Mouse (Mus musculus) embryonic facial prominence, embryonic 11.5 days (tissue): Measurements from ENCODE around the gene Ccdc134. TPM values are rescaled to one million over a fixed set of nuclear protein-coding genes. Genes with fewer than 3 reads are reported as not detected.

Experiments used
- ATAC-seq: fragments of 200-750 bp; cut with Nextera tagmentation; replicated peaks from 2 replicates; pipeline ENCODE4 v1.8.0; 2017; ENCODE audit warnings: low read depth; ENCODE audit not compliant: insufficient number of reproducible peaks, low FRiP score, low TSS enrichment
- DNase-seq: peaks from one replicate; pipeline ENCODE4 v3.0.0-alpha.2; 2015; ENCODE audit warnings: low spot score
- H3K27ac ChIP-seq: fragments of 300-500 bp; sonication (generic); replicated peaks from 2 replicates; pipeline ENCODE4 v1.5.1; 2014; ENCODE audit warnings: mild to moderate bottlenecking, low read depth, low read length, control low read depth
- H3K27me3 ChIP-seq: fragments of 300-500 bp; sonication (generic); 2 replicates; pipeline ENCODE4 v1.6.1; 2014; ENCODE audit warnings: mild to moderate bottlenecking, low read length, moderate library complexity, mixed read lengths; ENCODE audit not compliant: control insufficient read depth, insufficient read depth
- H3K36me3 ChIP-seq: fragments of 300-500 bp; sonication (generic); replicated peaks from 2 replicates; pipeline ENCODE4 v1.6.1; 2014; ENCODE audit warnings: low read depth, mild to moderate bottlenecking, low read length, moderate library complexity, mixed read lengths; ENCODE audit not compliant: control insufficient read depth, insufficient read depth
- H3K4me1 ChIP-seq: fragments of 300-500 bp; sonication (generic); 2 replicates; pipeline ENCODE4 v1.6.1; 2014; ENCODE audit warnings: low read length, mixed read lengths; ENCODE audit not compliant: control insufficient read depth, insufficient read depth
- H3K4me2 ChIP-seq: fragments of 300-500 bp; sonication (generic); 2 replicates; pipeline ENCODE4 v1.6.1; 2014; ENCODE audit warnings: low read depth, mild to moderate bottlenecking, control low read depth, low read length, moderate library complexity
- H3K4me3 ChIP-seq: fragments of 300-500 bp; sonication (generic); 2 replicates; pipeline ENCODE4 v1.5.1; 2014; ENCODE audit warnings: low read depth, low read length, control low read depth
- H3K9ac ChIP-seq: fragments of 300-500 bp; sonication (generic); replicated peaks from 2 replicates; pipeline ENCODE4 v1.6.1; 2014; ENCODE audit warnings: mild to moderate bottlenecking, control low read depth, low read length
- H3K9me3 ChIP-seq: fragments of 300-500 bp; sonication (generic); replicated peaks from 2 replicates; pipeline ENCODE4 v1.6.1; 2016; ENCODE audit warnings: mild to moderate bottlenecking, low read length, inconsistent platforms, mixed read lengths; ENCODE audit not compliant: control insufficient read depth
- WGBS: fragments of 180-500 bp; shearing (Covaris S2); extraction: QIAGEN DNeasy Blood & Tissue Kit; methylation state at CpG from one replicate; pipeline ENCODE4 v1.1.7; 2014; 5-methylcytosine and 5-hydroxymethylcytosine counted together
- polyA plus RNA-seq: library from polyadenylated mRNA; unstranded; fragments of >200 nt; fragmentation: Nextera tagmentation; extraction: Ambion mirVana; gene quantifications from 2 replicates; pipeline ENCODE4 v1.2.1, GENCODE M21; 2014

Ccdc134 gene
- polyA plus RNA-seq, 1 experiment from 2014 or later = 19.9 TPM

DNA sequence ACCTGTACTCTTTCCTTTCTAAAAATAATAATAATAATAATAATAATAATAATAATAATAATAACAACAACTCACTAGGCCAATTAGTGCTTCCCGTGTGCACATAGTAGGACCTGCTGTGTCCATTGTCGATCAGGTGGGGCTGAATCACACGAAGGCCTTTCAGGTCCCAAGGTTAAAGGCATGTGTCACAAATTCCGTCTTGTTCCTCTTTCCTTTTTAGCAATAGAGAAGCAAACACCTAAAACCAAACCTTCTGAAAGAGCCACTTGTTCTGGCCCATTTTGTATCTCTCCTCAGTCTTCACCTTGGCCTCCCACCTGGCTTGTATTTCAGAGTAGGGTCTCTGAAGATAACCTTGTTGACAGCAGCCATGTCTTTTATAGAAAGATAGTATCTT, 23.5 kb downstream of the Ccdc134 start:
- ATAC-seq = no peak
- Histone ChIP-seq H3K4me1 (no peaks in the 10 kb centered on the region; the same call in 1 of the 2 replicates), H3K27ac (no peak overlapping the region), H3K4me3 (no peak overlapping the region), H3K36me3 (no peaks in the 10 kb centered on the region), H3K27me3 (no peaks in the 10 kb centered on the region), H3K9me3 (no peaks in the 10 kb centered on the region), H3K4me2 (no peak overlapping the region), H3K9ac (no peak overlapping the region)
- no peak for DNase-seq
- WGBS = 86% methylated on average over 4 of the region's 4 CpGs

DNA sequence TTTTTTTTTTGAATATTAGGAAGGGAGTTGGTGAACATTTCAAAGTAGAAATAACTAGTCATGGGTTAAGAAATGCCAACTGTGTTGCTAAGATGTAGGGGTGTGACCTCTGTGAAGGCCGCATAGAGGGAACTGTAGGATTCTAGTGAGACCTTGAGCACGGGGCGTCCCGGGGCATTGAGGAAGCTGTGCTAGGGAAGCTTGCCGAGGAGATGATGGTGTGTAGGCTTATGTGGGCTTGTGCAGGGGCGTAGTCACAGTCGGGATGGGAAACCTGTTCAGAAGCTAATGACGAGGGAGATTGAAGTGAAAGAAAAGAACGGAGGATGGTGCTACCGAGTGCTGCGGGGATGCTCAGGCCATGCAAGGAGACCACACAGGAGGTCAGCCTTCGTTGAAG, 24.3 kb downstream of the Ccdc134 start:
- Histone ChIP-seq H3K4me3 (no peak overlapping the region), H3K36me3 (no peaks in the 10 kb centered on the region), H3K4me2 (no peak overlapping the region), H3K9me3 (no peaks in the 10 kb centered on the region), H3K4me1 (no peaks in the 10 kb centered on the region; the same call in 1 of the 2 replicates), H3K27me3 (no peaks in the 10 kb centered on the region), H3K9ac (no peak overlapping the region), H3K27ac (no peak overlapping the region)
- ATAC-seq (no peak), DNase-seq (no peak)
- 84% methylated on average over 12 of the region's 12 CpGs for WGBS

GRCm38 (mm10) chr15:82152435-82152834, 24.7 kb downstream of the Ccdc134 start:
- no peaks in the 10 kb centered on the region for H3K27me3 ChIP-seq
- no peak overlapping the region for H3K4me3 ChIP-seq
- DNase-seq (no peak), ATAC-seq (no peak)
- H3K9ac ChIP-seq = no peak overlapping the region
- 86% methylated on average over 7 of the region's 7 CpGs for WGBS
- no peak overlapping the region for H3K4me2 ChIP-seq
- no peaks in the 10 kb centered on the region; the same call in 1 of the 2 replicates for H3K4me1 ChIP-seq
- no peak overlapping the region for H3K27ac ChIP-seq
- H3K9me3 ChIP-seq = no peaks in the 10 kb centered on the region
- no peaks in the 10 kb centered on the region for H3K36me3 ChIP-seq

DNA sequence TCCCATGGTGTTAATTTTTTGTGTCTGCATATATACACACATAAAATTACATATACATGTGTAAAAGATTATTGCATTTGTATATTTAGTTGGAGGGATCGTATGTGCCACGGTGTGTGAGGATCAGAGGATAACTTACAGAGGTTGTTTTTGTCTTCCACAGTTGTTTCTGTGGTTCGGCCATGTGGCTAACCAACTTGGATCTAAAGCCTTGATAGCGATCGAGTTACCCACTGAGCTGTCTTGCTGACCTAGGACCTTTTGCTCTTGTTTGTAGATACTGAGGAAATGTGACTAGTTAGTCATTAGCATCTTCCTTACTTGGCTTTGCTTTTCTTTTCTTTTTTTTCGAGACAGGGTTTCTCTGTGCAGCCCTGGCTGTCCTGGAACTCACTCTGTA, 28.6 kb downstream of the Ccdc134 start:
- no peak overlapping the region for H3K27ac ChIP-seq
- H3K36me3 ChIP-seq = no peaks in the 10 kb centered on the region
- DNase-seq (no peak), ATAC-seq (no peak)
- no peaks in the 10 kb centered on the region for H3K9me3 ChIP-seq
- H3K4me1 ChIP-seq = no peaks in the 10 kb centered on the region; the same call in 1 of the 2 replicates
- H3K9ac ChIP-seq = no peak overlapping the region
- no peak overlapping the region for H3K4me3 ChIP-seq
- 89% methylated on average over 6 of the region's 6 CpGs for WGBS
- H3K4me2 ChIP-seq = no peak overlapping the region
- H3K27me3 ChIP-seq = no peaks in the 10 kb centered on the region

- Histone ChIP-seq H3K27ac (no peak overlapping the region), H3K4me1 (no peaks in the 10 kb centered on the region; the same call in 1 of the 2 replicates), H3K4me3 (no peak overlapping the region), H3K4me2 (no peak overlapping the region), H3K36me3 (no peaks in the 10 kb centered on the region), H3K9ac (no peak overlapping the region), H3K27me3 (no peaks in the 10 kb centered on the region), H3K9me3 (no peaks in the 10 kb centered on the region)
- 79% methylated on average over 10 of the region's 10 CpGs for WGBS
- ATAC-seq (no peak), DNase-seq (no peak)
Measured at GRCm38 (mm10) chr15:82156902-82157301, 29.2 kb downstream of the Ccdc134 start.

GRCm38 (mm10) chr15:82158243-82159035, 30.7 kb downstream of the Ccdc134 start:
- Histone ChIP-seq H3K4me1 (no peaks in the 10 kb centered on the region; the same call in 1 of the 2 replicates), H3K4me2 (no peak overlapping the region), H3K4me3 (no peak overlapping the region), H3K9me3 (no peaks in the 10 kb centered on the region), H3K36me3 (no peaks in the 10 kb centered on the region), H3K27me3 (no peaks in the 10 kb centered on the region), H3K27ac (no peak overlapping the region), H3K9ac (no peak overlapping the region)
- DNase-seq (no peak), ATAC-seq (no peak)
- 48% methylated on average over 17 of the region's 17 CpGs for WGBS

DNA sequence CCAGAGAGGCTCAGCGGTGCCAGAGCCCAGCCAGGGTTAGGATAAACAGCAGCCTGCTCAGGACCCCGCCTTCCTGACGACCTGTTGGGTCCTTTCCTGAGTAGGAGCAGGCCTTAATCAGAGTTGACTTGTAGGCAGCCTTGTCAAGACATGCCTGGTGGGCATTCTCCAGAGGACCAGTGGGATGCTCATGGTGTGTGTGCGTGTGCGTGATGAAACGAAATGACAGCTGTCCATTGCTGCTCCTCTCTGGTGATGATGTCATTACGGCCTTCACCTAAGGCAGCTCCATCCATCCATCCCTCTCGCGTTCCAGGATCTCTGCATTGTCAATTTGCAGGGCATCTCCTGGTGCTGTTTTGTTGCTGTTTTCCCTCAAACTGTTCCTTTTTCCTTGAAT, 31.7 kb downstream of the Ccdc134 start:
- no peaks in the 10 kb centered on the region for H3K27me3 ChIP-seq
- H3K9me3 ChIP-seq = no peaks in the 10 kb centered on the region
- 82% methylated on average over 9 of the region's 9 CpGs for WGBS
- no peaks in the 10 kb centered on the region; the same call in 1 of the 2 replicates for H3K4me1 ChIP-seq
- no peak overlapping the region for H3K27ac ChIP-seq
- no peak overlapping the region for H3K4me2 ChIP-seq
- no peak overlapping the region for H3K4me3 ChIP-seq
- H3K9ac ChIP-seq = no peak overlapping the region
- DNase-seq (no peak), ATAC-seq (no peak)
- H3K36me3 ChIP-seq = no peaks in the 10 kb centered on the region

DNA sequence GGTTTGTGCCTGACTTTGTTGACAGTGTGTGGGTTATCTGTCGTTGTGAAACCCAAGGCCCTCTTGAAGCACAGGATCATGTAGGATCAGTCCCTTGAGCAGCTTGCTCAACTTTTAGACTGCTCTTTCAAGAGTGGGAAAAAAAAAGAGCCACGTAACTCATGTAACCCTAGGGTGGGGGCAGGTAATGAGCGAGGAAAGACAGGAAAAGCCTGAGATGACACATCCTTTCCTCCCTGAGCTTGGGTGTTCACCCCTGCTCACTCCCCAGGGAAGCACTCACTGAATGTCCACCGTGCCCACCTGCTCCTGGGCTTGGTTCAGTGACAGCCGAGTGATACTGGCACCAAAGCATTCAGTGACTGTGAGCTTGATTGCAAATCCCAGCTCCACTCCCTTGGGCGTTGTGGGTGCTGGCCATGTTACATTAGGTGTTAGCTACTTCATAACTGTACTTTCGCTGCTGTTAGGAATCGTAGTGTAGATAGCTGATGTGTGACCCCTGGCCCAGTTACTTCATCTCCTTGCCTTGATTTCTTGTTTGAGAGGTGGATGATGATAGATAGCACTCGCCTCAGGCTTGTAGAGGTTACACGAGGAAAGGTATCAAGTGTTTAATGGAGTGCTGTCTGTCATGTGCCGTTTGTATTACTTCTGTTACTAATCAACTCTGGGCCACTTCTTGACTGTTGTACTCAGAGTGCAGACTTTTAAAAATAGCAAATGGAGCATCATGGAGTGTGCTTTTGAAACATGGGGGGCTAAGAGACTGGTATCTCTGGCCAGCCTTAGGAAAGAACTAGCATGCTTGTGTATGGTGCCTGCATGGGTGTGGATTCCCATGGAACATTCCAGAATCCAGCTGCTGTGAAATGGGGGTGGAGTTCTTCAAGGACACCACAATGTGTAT, 33.3 kb downstream of the Ccdc134 start:
- no peaks in the 10 kb centered on the region for H3K9me3 ChIP-seq
- no peak overlapping the region for H3K27ac ChIP-seq
- H3K4me2 ChIP-seq = no peak overlapping the region
- no peak overlapping the region for H3K4me3 ChIP-seq
- H3K9ac ChIP-seq = no peak overlapping the region
- 80% methylated on average over 11 of the region's 11 CpGs for WGBS
- no peaks in the 10 kb centered on the region for H3K36me3 ChIP-seq
- DNase-seq (no peak), ATAC-seq (no peak)
- no peaks in the 10 kb centered on the region for H3K27me3 ChIP-seq
- H3K4me1 ChIP-seq = no peaks in the 10 kb centered on the region; the same call in 1 of the 2 replicates
